ENCODE assay signal across 8 mouse cellular contexts in the genomic region with DNA sequence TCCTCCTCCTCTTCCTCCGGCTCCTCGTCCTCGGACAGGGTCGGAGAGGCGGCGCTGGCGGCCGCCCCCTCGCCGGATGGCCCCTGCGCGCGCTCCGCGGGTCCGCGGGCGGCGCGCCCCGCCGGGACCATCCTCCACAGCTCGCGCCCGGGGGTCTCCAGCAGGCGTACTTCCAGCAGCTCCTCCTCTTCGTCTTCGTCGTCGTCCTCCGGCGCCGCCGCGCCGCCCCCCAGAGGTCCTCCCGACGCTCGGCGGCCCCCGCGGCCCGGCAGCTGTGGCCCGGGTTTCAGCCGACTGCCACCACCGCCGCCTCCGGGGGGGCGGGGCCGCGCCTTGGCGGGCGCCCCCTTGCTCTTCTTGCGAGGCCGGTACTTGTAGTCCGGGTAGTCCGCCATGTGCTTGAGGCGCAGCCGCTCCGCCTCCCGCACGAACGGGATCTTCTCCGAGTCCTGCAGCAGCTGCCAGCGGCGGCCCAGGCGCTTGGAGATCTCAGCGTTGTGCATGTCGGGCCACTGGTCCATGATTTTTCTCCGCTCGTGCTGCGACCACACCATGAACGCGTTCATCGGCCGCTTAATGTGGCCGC. TPM values are rescaled to one million over a fixed set of nuclear protein-coding genes. Genes with fewer than 3 reads are reported as not detected.
A peak's percentile ranks its signal among the peaks of the same experiment; 100 is the strongest.
DNase-seq lines count a peak whose midpoint lies in the region; ATAC-seq and TF ChIP-seq lines count a peak whose summit lies in the region.

No protein-coding gene starts in this region.

- no peaks in the 10 kb centered on the region for H3K79me2 ChIP-seq in heart, adult 2 months (replicated peaks; ENCODE audit: control insufficient read depth, insufficient read depth, low read length)
- H3K79me2 ChIP-seq in myocyte (ENCODE audit: control insufficient read depth, insufficient read depth) = no peaks in the 10 kb centered on the region

- H3K4me2 ChIP-seq in limb, embryonic 14.5 days (replicated peaks; ENCODE audit: low read depth, low read length, severe bottlenecking) = peak overlapping the region; percentile 92
- peak overlapping the region; percentile 78 for H3K4me2 ChIP-seq in myocyte (ENCODE audit: low read depth)

- H3K4me3 ChIP-seq in megakaryocyte, embryonic 14.5 days (replicated peaks) = peak overlapping the region; percentile 93
- peak overlapping the region; percentile 94 for H3K4me3 ChIP-seq in embryonic facial prominence, embryonic 10.5 days
- peak overlapping the region; percentile 49 for H3K4me3 ChIP-seq in heart, adult 2 months
- peak overlapping the region; percentile 93 for H3K4me3 ChIP-seq in limb, embryonic 14.5 days (replicated peaks; ENCODE audit: low read length)
- peak overlapping the region; percentile 64 for H3K4me3 ChIP-seq in myocyte

- peaks cover 59% of the 10 kb centered on the region for H3K27me3 ChIP-seq in megakaryocyte, embryonic 14.5 days (replicated peaks)
- H3K27me3 ChIP-seq in embryonic facial prominence, embryonic 10.5 days (replicated peaks; ENCODE audit: low read depth, poor library complexity, severe bottlenecking) = no peaks in the 10 kb centered on the region
- no peaks in the 10 kb centered on the region for H3K27me3 ChIP-seq in heart, adult 2 months (ENCODE audit: control insufficient read depth, insufficient read depth, low read length)
- no peaks in the 10 kb centered on the region for H3K27me3 ChIP-seq in limb, embryonic 14.5 days (ENCODE audit: control insufficient read depth, insufficient read depth, low read length)
- no peaks in the 10 kb centered on the region for H3K27me3 ChIP-seq in myocyte (ENCODE audit: control insufficient read depth, insufficient read depth, insufficient read length)

- H3K9me3 ChIP-seq in megakaryocyte, embryonic 14.5 days = no peaks in the 10 kb centered on the region
- no peaks in the 10 kb centered on the region for H3K9me3 ChIP-seq in embryonic facial prominence, embryonic 10.5 days
- no peaks in the 10 kb centered on the region for H3K9me3 ChIP-seq in limb, embryonic 14.5 days (ENCODE audit: control insufficient read depth, low read length)

- under 1% methylated on average over 77 of the region's 77 CpGs for whole genome bisulfite sequencing in embryonic facial prominence, embryonic 10.5 days
- WGBS in heart, adult 2 months = under 1% methylated on average over 72 of the region's 77 CpGs
- WGBS in limb, embryonic 14.5 days = 4% methylated on average over 45 of the region's 77 CpGs

- ATAC-seq in megakaryocyte, adult 5-6 weeks (ENCODE audit: poor library complexity, severe bottlenecking) = no peak
- ATAC-seq in limb, embryonic 14.5 days (ENCODE audit: low FRiP score, low read depth) = peak; percentile 20

- H3K27ac ChIP-seq in embryonic facial prominence, embryonic 10.5 days (replicated peaks) = peak overlapping the region; percentile 99
- peak overlapping the region; percentile 60 for H3K27ac ChIP-seq in heart, adult 2 months
- peak overlapping the region; percentile 99 for H3K27ac ChIP-seq in limb, embryonic 14.5 days (replicated peaks; ENCODE audit: low read depth, low read length)

- TF ChIP-seq EP300 in heart, adult 2 months (IDR thresholded peaks at IDR 0.05; ENCODE audit: insufficient read depth, low read depth, low read length) = no peak

- no peak for TF ChIP-seq CTCF in heart, adult 2 months (IDR thresholded peaks at IDR 0.05)

- H3K36me3 ChIP-seq in megakaryocyte, embryonic 14.5 days (replicated peaks; ENCODE audit: low read length) = no peaks in the 10 kb centered on the region
- peaks cover 19% of the 10 kb centered on the region for H3K36me3 ChIP-seq in embryonic facial prominence, embryonic 10.5 days (replicated peaks)
- H3K36me3 ChIP-seq in heart, adult 2 months (ENCODE audit: control insufficient read depth, insufficient read depth, low read length) = no peaks in the 10 kb centered on the region
- H3K36me3 ChIP-seq in limb, embryonic 14.5 days (ENCODE audit: control insufficient read depth, insufficient read depth, low read length) = peaks cover 19% of the 10 kb centered on the region
- no peaks in the 10 kb centered on the region for H3K36me3 ChIP-seq in myocyte (ENCODE audit: control insufficient read depth, insufficient read depth)

- peaks cover 73% of the 10 kb centered on the region for H3K4me1 ChIP-seq in megakaryocyte, embryonic 14.5 days
- peaks cover 60% of the 10 kb centered on the region for H3K4me1 ChIP-seq in embryonic facial prominence, embryonic 10.5 days
- H3K4me1 ChIP-seq in heart, adult 2 months (ENCODE audit: control insufficient read depth, insufficient read depth, low read length) = peaks cover 5% of the 10 kb centered on the region
- H3K4me1 ChIP-seq in limb, embryonic 14.5 days (ENCODE audit: control insufficient read depth, insufficient read depth, low read length) = peaks cover 31% of the 10 kb centered on the region

- peak; percentile 86 for DNase-seq in embryonic facial prominence, embryonic 10.5 days (ENCODE audit: low spot score)
- peak; percentile 81 to 86 for DNase-seq in heart, adult 2 months
- DNase-seq in kidney, adult 8-10 months = peak; percentile 76
- peak; percentile 78 for DNase-seq in limb, embryonic 14.5 days (ENCODE audit: low spot score)
- peak; percentile 75 to 86 for DNase-seq in spleen, postnatal 4 days (ENCODE audit: low spot score in 2 of 2)

- peak overlapping the region; percentile 63 for H3K9ac ChIP-seq in heart, adult 2 months (ENCODE audit: low read depth, low read length)
- peak overlapping the region; percentile 94 for H3K9ac ChIP-seq in limb, embryonic 14.5 days (ENCODE audit: low read depth, low read length, severe bottlenecking)

- intact Hi-C loops in heart, adult 2 months (cut with DNase I) = loop anchor here (2.0 kb wide), 1 partner anchor 18 kb away; the partner anchor contains the start of genes 6820408C15Rik and Zcchc3

- TF ChIP-seq POLR2A in heart, adult 2 months (IDR thresholded peaks at IDR 0.05; ENCODE audit: insufficient read depth, low read depth, low read length) = 0 out of 2 replicates have a peak, but pooled peaks have one; percentile 30
- 0 out of 2 replicates have a peak, but pooled peaks have one; percentile 49 for TF ChIP-seq POLR2A in limb, embryonic 14.5 days (IDR thresholded peaks at IDR 0.05; ENCODE audit: borderline replicate concordance, extremely low read depth, insufficient read depth, insufficient read length)
- peak; percentile 36 for TF ChIP-seq POLR2A in myocyte (IDR thresholded peaks at IDR 0.05; ENCODE audit: insufficient read length, low read depth)

- H3ac ChIP-seq in myocyte (ENCODE audit: control insufficient read depth, insufficient read length) = peak overlapping the region; percentile 52

RNA-seq across cellular contexts. Expression of gene Sox12, which starts 0.8 kb away (rescaled TPM):
- polyA plus RNA-seq in megakaryocyte, embryonic 14.5 days (2012; ENCODE audit: insufficient read depth, low replicate concordance) = 7.8 and 11.7 TPM in 2 replicates
- total RNA-seq in megakaryocyte, adult 5-6 weeks (2015) = 0.27 and 0.60 TPM in 2 replicates
- 0.12 and 0.15 TPM in 2 replicates for total RNA-seq in megakaryocyte, adult 5-6 weeks (2017)
- polyA plus RNA-seq in embryonic facial prominence, embryonic 10.5 days (2016; fragmentation: Nextera tagmentation; extraction: Ambion mirVana) = 10.6 and 11.5 TPM in 2 replicates
- 1 to 10 TPM; 6.9 to 8.3 TPM for total RNA-seq in heart, adult 2 months (2021)
- 7.6 and 8.8 TPM in 2 replicates for polyA plus RNA-seq in heart, adult 2 months (2012; rRNA removed)
- polyA plus RNA-seq in limb, embryonic 14.5 days (2012; rRNA removed) = 48.8 and 60.7 TPM in 2 replicates
- 13.5 and 17.1 TPM in 2 replicates for polyA plus RNA-seq in limb, embryonic 14.5 days (2014; fragmentation: Nextera tagmentation; extraction: Ambion mirVana)
- polyA plus RNA-seq in myocyte (2012; fragmentation: generic; extraction: Trizol) = 7.8 TPM

RNA-seq across cellular contexts. Expression of gene Zcchc3, which starts 17.7 kb away (rescaled TPM):
- polyA plus RNA-seq in megakaryocyte, embryonic 14.5 days (2012; ENCODE audit: insufficient read depth, low replicate concordance) = 3.6 and 7.9 TPM in 2 replicates
- 0.98 and 1.9 TPM in 2 replicates for total RNA-seq in megakaryocyte, adult 5-6 weeks (2015)
- 2.1 and 2.6 TPM in 2 replicates for total RNA-seq in megakaryocyte, adult 5-6 weeks (2017)
- polyA plus RNA-seq in embryonic facial prominence, embryonic 10.5 days (2016; fragmentation: Nextera tagmentation; extraction: Ambion mirVana) = 53.4 and 58.3 TPM in 2 replicates
- 1 to 10 TPM; 6.7 to 9.1 TPM for total RNA-seq in heart, adult 2 months (2021)
- 4.0 and 5.5 TPM in 2 replicates for polyA plus RNA-seq in heart, adult 2 months (2012; rRNA removed)
- 33.5 and 35.6 TPM in 2 replicates for polyA plus RNA-seq in limb, embryonic 14.5 days (2012; rRNA removed)
- polyA plus RNA-seq in limb, embryonic 14.5 days (2014; fragmentation: Nextera tagmentation; extraction: Ambion mirVana) = 38.1 and 47.0 TPM in 2 replicates
- polyA plus RNA-seq in myocyte (2012; fragmentation: generic; extraction: Trizol) = not detected

RNA-seq across cellular contexts. Expression of gene 6820408C15Rik, which starts 18.3 kb away (rescaled TPM):
- polyA plus RNA-seq in megakaryocyte, embryonic 14.5 days (2012; ENCODE audit: insufficient read depth, low replicate concordance) = not detected in 2 replicates
- not detected in 2 replicates for total RNA-seq in megakaryocyte, adult 5-6 weeks (2015)
- not detected in 2 replicates for total RNA-seq in megakaryocyte, adult 5-6 weeks (2017)
- 0.43 and 0.71 TPM in 2 replicates for polyA plus RNA-seq in embryonic facial prominence, embryonic 10.5 days (2016; fragmentation: Nextera tagmentation; extraction: Ambion mirVana)
- 1 to 10 TPM; 1.5 to 2.4 TPM for total RNA-seq in heart, adult 2 months (2021)
- polyA plus RNA-seq in heart, adult 2 months (2012; rRNA removed) = 2.5 and 4.0 TPM in 2 replicates
- polyA plus RNA-seq in limb, embryonic 14.5 days (2012; rRNA removed) = 0.28 and 0.41 TPM in 2 replicates
- polyA plus RNA-seq in limb, embryonic 14.5 days (2014; fragmentation: Nextera tagmentation; extraction: Ambion mirVana) = 0.18 and 0.30 TPM in 2 replicates
- polyA plus RNA-seq in myocyte (2012; fragmentation: generic; extraction: Trizol) = not detected

RNA-seq across cellular contexts. Expression of gene Nrsn2, which starts 20.7 kb away (rescaled TPM):
- 1.2 TPM in 1 of 2 replicates, not detected in the other for polyA plus RNA-seq in megakaryocyte, embryonic 14.5 days (2012; ENCODE audit: insufficient read depth, low replicate concordance)
- not detected in 2 replicates for total RNA-seq in megakaryocyte, adult 5-6 weeks (2015)
- not detected in 2 replicates for total RNA-seq in megakaryocyte, adult 5-6 weeks (2017)
- polyA plus RNA-seq in embryonic facial prominence, embryonic 10.5 days (2016; fragmentation: Nextera tagmentation; extraction: Ambion mirVana) = 0.87 and 2.5 TPM in 2 replicates
- total RNA-seq in heart, adult 2 months (2021) = not detected
- polyA plus RNA-seq in heart, adult 2 months (2012; rRNA removed) = 0.31 TPM in 1 of 2 replicates, not detected in the other
- 3.6 and 4.9 TPM in 2 replicates for polyA plus RNA-seq in limb, embryonic 14.5 days (2012; rRNA removed)
- 2.5 and 2.7 TPM in 2 replicates for polyA plus RNA-seq in limb, embryonic 14.5 days (2014; fragmentation: Nextera tagmentation; extraction: Ambion mirVana)
- polyA plus RNA-seq in myocyte (2012; fragmentation: generic; extraction: Trizol) = not detected

RNA-seq across cellular contexts. Expression of gene Trib3, which starts 53.3 kb away (rescaled TPM):
- 26.3 and 95.5 TPM in 2 replicates for polyA plus RNA-seq in megakaryocyte, embryonic 14.5 days (2012; ENCODE audit: insufficient read depth, low replicate concordance)
- total RNA-seq in megakaryocyte, adult 5-6 weeks (2015) = 0.16 and 1.3 TPM in 2 replicates
- total RNA-seq in megakaryocyte, adult 5-6 weeks (2017) = 1.1 TPM in 1 of 2 replicates, not detected in the other
- polyA plus RNA-seq in embryonic facial prominence, embryonic 10.5 days (2016; fragmentation: Nextera tagmentation; extraction: Ambion mirVana) = 2.5 and 3.0 TPM in 2 replicates
- 1 to 10 TPM; 2.4 to 3.6 TPM for total RNA-seq in heart, adult 2 months (2021)
- polyA plus RNA-seq in heart, adult 2 months (2012; rRNA removed) = 2.3 and 3.3 TPM in 2 replicates
- 0.77 and 0.99 TPM in 2 replicates for polyA plus RNA-seq in limb, embryonic 14.5 days (2012; rRNA removed)
- polyA plus RNA-seq in limb, embryonic 14.5 days (2014; fragmentation: Nextera tagmentation; extraction: Ambion mirVana) = 1.2 and 1.4 TPM in 2 replicates
- polyA plus RNA-seq in myocyte (2012; fragmentation: generic; extraction: Trizol) = 410 TPM
